Comparison of ENCODE assay signal across 14 mouse cellular contexts in genomic region chr5:147068876-147069275, GRCm38 (mm10). TPM values are rescaled to one million over a fixed set of nuclear protein-coding genes. Genes with fewer than 3 reads are reported as not detected.
DNase-seq lines count a peak whose midpoint lies in the region; ATAC-seq and TF ChIP-seq lines count a peak whose summit lies in the region.
"Had no signal": no experiment of that assay in that cellular context is flagged by ENCODE, and none has a peak within 500 bp of the region (broad histone marks: within the 10 kb centered on the region; RNA-seq: fewer than 3 reads in every experiment).

No protein-coding gene starts in this region.

- WGBS in midbrain, embryonic 13.5 days, result 88% methylated on average over 5 of the region's 5 CpGs

- no peaks in the 10 kb centered on the region for H3K36me3 ChIP-seq in midbrain, embryonic 13.5 days
- H3K36me3 ChIP-seq: stomach, embryonic 15.5 days had no signal

- no peak for TF ChIP-seq CTCF in left cerebral cortex, adult 2 months (IDR thresholded peaks at IDR 0.05)

- no peak overlapping the region for H3K4me3 ChIP-seq in left cerebral cortex, adult 2 months
- H3K4me3 ChIP-seq in brown adipose tissue, adult 24 weeks (ENCODE audit: insufficient read depth, low read depth, low read length), result no peak overlapping the region
- no peak overlapping the region for H3K4me3 ChIP-seq in midbrain, embryonic 13.5 days (replicated peaks)
- H3K4me3 ChIP-seq: erythroblast, embryonic 14.5 days; stomach, embryonic 15.5 days had no signal

- H3K9ac ChIP-seq in midbrain, embryonic 13.5 days (replicated peaks), result no peak overlapping the region
- H3K9ac ChIP-seq: stomach, embryonic 15.5 days had no signal

- intact Hi-C loops in left cerebral cortex, postnatal 25 days (cut with DNase I), result no loop called here
- intact Hi-C loops in left cerebral cortex, adult 2 months (cut with DNase I), result no loop called here

- no peak overlapping the region for H3K4me2 ChIP-seq in midbrain, embryonic 13.5 days (replicated peaks)
- H3K4me2 ChIP-seq: stomach, embryonic 15.5 days had no signal

- H3K4me1 ChIP-seq in brown adipose tissue, adult 24 weeks (ENCODE audit: control insufficient read depth, insufficient read depth, insufficient read length, low read length), result peaks cover 52% of the 10 kb centered on the region
- H3K4me1 ChIP-seq in midbrain, embryonic 13.5 days (replicated peaks), result no peaks in the 10 kb centered on the region

- no peaks in the 10 kb centered on the region for H3K9me3 ChIP-seq in midbrain, embryonic 13.5 days
- H3K9me3 ChIP-seq: stomach, embryonic 15.5 days had no signal

- ATAC-seq in midbrain, embryonic 13.5 days, result no peak
- ATAC-seq: intestine, postnatal 0 days had no signal

- no peak overlapping the region for H3K27ac ChIP-seq in left cerebral cortex, adult 2 months
- peak overlapping the region; percentile 31; the same call in 1 of the 2 replicates for H3K27ac ChIP-seq in brown adipose tissue, adult 24 weeks (replicated peaks; ENCODE audit: low read depth, low read length)
- H3K27ac ChIP-seq in midbrain, embryonic 13.5 days, result no peak overlapping the region
- H3K27ac ChIP-seq: stomach, embryonic 15.5 days had no signal

- DNase-seq in left cerebral cortex, postnatal 25 days (ENCODE audit: low spot score in 2 of 2), result peak; percentile 20 to 71
- DNase-seq in left cerebral cortex, adult 2 months (ENCODE audit: extremely low spot score in 1 of 2, low spot score in 2 of 2), result no peak
- peak; percentile 74 for DNase-seq in cerebellum, adult 8-10 months
- peak; percentile 83 to 85 for DNase-seq in layer of hippocampus, adult 8-10 months (ENCODE audit: low spot score in 2 of 2)
- DNase-seq in ovary, postnatal 14 days (ENCODE audit: low spot score), result no peak
- DNase-seq: adrenal gland, postnatal 25 days; heart, adult 18-20 months; liver; thymus, postnatal 36 days had no signal

- H3K27me3 ChIP-seq in midbrain, embryonic 13.5 days, result no peaks in the 10 kb centered on the region
- H3K27me3 ChIP-seq: stomach, embryonic 15.5 days had no signal

RNA-seq across cellular contexts. Expression of gene Lnx2, which starts 7.5 kb away (rescaled TPM):
- total RNA-seq in left cerebral cortex, postnatal 25 days (2021), result 1 to 10 TPM; 5.1 to 6.3 TPM
- 1 to 10 TPM; 5.8 to 6.3 TPM for total RNA-seq in left cerebral cortex, adult 2 months (2021)
- 6.6 and 7.0 TPM in 2 replicates for polyA plus RNA-seq in brown adipose tissue, adult 24 weeks (2012; ENCODE audit: insufficient read depth, insufficient read length, missing spikeins)
- total RNA-seq in layer of hippocampus, adult 8-10 months (2022), result 1 to 10 TPM; 5.8 to 7.2 (median 6.5) TPM
- polyA plus RNA-seq in midbrain, embryonic 13.5 days (2015; fragmentation: Nextera tagmentation; extraction: Ambion mirVana), result 4.1 and 4.4 TPM in 2 replicates

RNA-seq across cellular contexts. Expression of gene Polr1d, which starts 8.0 kb away (rescaled TPM):
- 10 to 100 TPM; 72.0 to 72.9 TPM for total RNA-seq in left cerebral cortex, postnatal 25 days (2021)
- 10 to 100 TPM; 66.8 to 67.0 TPM for total RNA-seq in left cerebral cortex, adult 2 months (2021)
- 203 and 223 TPM in 2 replicates for polyA plus RNA-seq in brown adipose tissue, adult 24 weeks (2012; ENCODE audit: insufficient read depth, insufficient read length, missing spikeins)
- total RNA-seq in layer of hippocampus, adult 8-10 months (2022), result 10 to 100 TPM; 65.2 to 70.8 (median 66.7) TPM
- polyA plus RNA-seq in midbrain, embryonic 13.5 days (2015; fragmentation: Nextera tagmentation; extraction: Ambion mirVana), result 101 and 103 TPM in 2 replicates

Comparison
In these comparisons a context has a peak if more than half of its experiments do, and no peak if none do; other contexts are left out.
1. DNase-seq: peak in left cerebral cortex, postnatal 25 days (2 of 2), cerebellum, adult 8-10 months (single experiment) and layer of hippocampus, adult 8-10 months (2 of 2); none in left cerebral cortex, adult 2 months (0 of 2) and ovary, postnatal 14 days (single experiment).